22 mouse cellular contexts compared by ENCODE assay signal in the genomic region with DNA sequence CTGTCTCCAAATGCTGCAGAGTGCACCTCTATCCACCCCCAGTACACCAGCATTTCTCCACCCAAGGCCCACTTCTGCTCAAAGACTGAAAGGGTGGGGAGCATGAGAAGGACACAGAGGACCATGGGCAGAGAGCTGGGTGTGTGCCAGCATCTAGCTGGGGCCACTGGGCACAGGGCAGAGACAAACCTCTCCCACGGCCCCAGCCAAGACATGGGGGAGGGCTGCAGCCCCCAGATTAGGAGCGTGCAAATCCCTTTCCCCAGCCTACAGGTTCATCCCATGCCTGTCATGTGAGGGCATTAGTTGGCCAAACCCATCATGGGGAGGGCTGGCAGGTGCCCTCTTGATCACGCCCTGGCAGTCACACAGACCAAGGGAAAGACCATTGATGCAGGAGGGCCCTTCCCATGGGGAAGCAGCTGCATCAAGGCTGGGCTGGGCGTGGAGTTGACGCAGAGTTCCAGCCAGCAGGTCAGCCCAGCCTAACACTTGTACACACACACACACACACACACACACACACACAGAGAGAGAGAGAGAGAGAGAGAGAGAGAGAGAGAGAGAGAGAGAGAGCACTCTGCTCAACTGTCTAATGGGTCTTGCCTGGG. TPM values are rescaled to one million over a fixed set of nuclear protein-coding genes. Genes with fewer than 3 reads are reported as not detected.
A peak's percentile ranks its signal among the peaks of the same experiment; 100 is the strongest.
DNase-seq lines count a peak whose midpoint lies in the region; ATAC-seq and TF ChIP-seq lines count a peak whose summit lies in the region.
"Had no signal": no experiment of that assay in that cellular context is flagged by ENCODE, and none has a peak within 500 bp of the region (broad histone marks: within the 10 kb centered on the region; RNA-seq: fewer than 3 reads in every experiment).

No protein-coding gene starts in this region.

- DNase-seq in midbrain, embryonic 11.5 days (ENCODE audit: low spot score, missing footprints), result no peak
- DNase-seq in hindbrain, postnatal 0 days (ENCODE audit: low spot score), result peak; percentile 22
- peak; percentile 26 for DNase-seq in midbrain, postnatal 0 days (ENCODE audit: low spot score)
- DNase-seq: adrenal gland, postnatal 10 days; cerebellum, adult 2 months; cerebellum, postnatal 25 days; gastrocnemius, adult 2 months; heart, postnatal 4 days; kidney, adult 8-10 months; kidney, postnatal 14 days; lung, postnatal 14 days; right cerebral cortex, postnatal 14 days had no signal

- peaks cover 24% of the 10 kb centered on the region for H3K4me1 ChIP-seq in hindbrain, embryonic 13.5 days (replicated peaks)
- peaks cover 17% of the 10 kb centered on the region for H3K4me1 ChIP-seq in hindbrain, embryonic 12.5 days
- H3K4me1 ChIP-seq in midbrain, embryonic 13.5 days (replicated peaks), result peaks cover 20% of the 10 kb centered on the region
- H3K4me1 ChIP-seq in midbrain, embryonic 11.5 days (ENCODE audit: control insufficient read depth, insufficient read depth, low read length), result peaks cover 14% of the 10 kb centered on the region
- H3K4me1 ChIP-seq in hindbrain, postnatal 0 days (ENCODE audit: insufficient read depth, low read length), result peaks cover 17% of the 10 kb centered on the region
- H3K4me1 ChIP-seq in midbrain, postnatal 0 days (ENCODE audit: insufficient read depth, low read length), result no peaks in the 10 kb centered on the region

- no peak for TF ChIP-seq CTCF in hindbrain, postnatal 0 days (IDR thresholded peaks at IDR 0.05; ENCODE audit: low read depth)
- no peak for TF ChIP-seq CTCF in midbrain, postnatal 0 days (IDR thresholded peaks at IDR 0.05)

- WGBS in hindbrain, embryonic 13.5 days, result 65% methylated on average over 5 of the region's 5 CpGs
- WGBS in hindbrain, embryonic 12.5 days, result 77% methylated on average over 5 of the region's 5 CpGs
- WGBS in midbrain, embryonic 13.5 days, result 67% methylated on average over 5 of the region's 5 CpGs
- 66% methylated on average over 5 of the region's 5 CpGs for WGBS in midbrain, embryonic 11.5 days
- WGBS in hindbrain, postnatal 0 days, result 52% methylated on average over 5 of the region's 5 CpGs
- 53% methylated on average over 5 of the region's 5 CpGs for WGBS in midbrain, postnatal 0 days

- no peak overlapping the region for H3K4me3 ChIP-seq in hindbrain, embryonic 13.5 days
- no peak overlapping the region for H3K4me3 ChIP-seq in hindbrain, embryonic 12.5 days
- no peak overlapping the region for H3K4me3 ChIP-seq in midbrain, embryonic 13.5 days (replicated peaks)
- no peak overlapping the region for H3K4me3 ChIP-seq in midbrain, embryonic 11.5 days (ENCODE audit: low read depth, low read length)
- H3K4me3 ChIP-seq in hindbrain, postnatal 0 days (ENCODE audit: low read length), result no peak overlapping the region
- H3K4me3 ChIP-seq in midbrain, postnatal 0 days (ENCODE audit: low read depth, low read length), result no peak overlapping the region
- H3K4me3 ChIP-seq: embryonic facial prominence, embryonic 12.5 days; erythroblast, embryonic 14.5 days; gastrocnemius, adult 2 months; heart, embryonic 15.5 days; intestine, embryonic 15.5 days had no signal

- no peak overlapping the region for H3K4me2 ChIP-seq in hindbrain, embryonic 13.5 days
- no peak overlapping the region for H3K4me2 ChIP-seq in hindbrain, embryonic 12.5 days (replicated peaks)
- no peak overlapping the region for H3K4me2 ChIP-seq in midbrain, embryonic 13.5 days (replicated peaks)
- H3K4me2 ChIP-seq in midbrain, embryonic 11.5 days, result no peak overlapping the region
- H3K4me2 ChIP-seq in hindbrain, postnatal 0 days (ENCODE audit: low read depth, low read length), result no peak overlapping the region
- H3K4me2 ChIP-seq in midbrain, postnatal 0 days (ENCODE audit: low read depth, low read length, poor library complexity, severe bottlenecking), result no peak overlapping the region
- H3K4me2 ChIP-seq: embryonic facial prominence, embryonic 12.5 days; heart, embryonic 15.5 days; intestine, embryonic 15.5 days had no signal

- H3K27ac ChIP-seq in hindbrain, embryonic 13.5 days, result no peak overlapping the region
- no peak overlapping the region for H3K27ac ChIP-seq in hindbrain, embryonic 12.5 days
- no peak overlapping the region for H3K27ac ChIP-seq in midbrain, embryonic 13.5 days
- H3K27ac ChIP-seq in midbrain, embryonic 11.5 days (ENCODE audit: low read depth, low read length), result no peak overlapping the region
- H3K27ac ChIP-seq in hindbrain, postnatal 0 days, result no peak overlapping the region
- no peak overlapping the region for H3K27ac ChIP-seq in midbrain, postnatal 0 days (ENCODE audit: low read depth, low read length)
- H3K27ac ChIP-seq: embryonic facial prominence, embryonic 12.5 days; gastrocnemius, adult 2 months; heart, embryonic 15.5 days; intestine, embryonic 15.5 days had no signal

- H3K36me3 ChIP-seq in hindbrain, embryonic 13.5 days, result no peaks in the 10 kb centered on the region
- H3K36me3 ChIP-seq in hindbrain, embryonic 12.5 days, result no peaks in the 10 kb centered on the region
- no peaks in the 10 kb centered on the region for H3K36me3 ChIP-seq in midbrain, embryonic 13.5 days
- H3K36me3 ChIP-seq in midbrain, embryonic 11.5 days (ENCODE audit: control insufficient read depth, insufficient read depth, low read length), result no peaks in the 10 kb centered on the region
- H3K36me3 ChIP-seq in hindbrain, postnatal 0 days (ENCODE audit: insufficient read depth, low read length), result no peaks in the 10 kb centered on the region
- no peaks in the 10 kb centered on the region for H3K36me3 ChIP-seq in midbrain, postnatal 0 days (ENCODE audit: insufficient read depth, low read length)
- H3K36me3 ChIP-seq: embryonic facial prominence, embryonic 12.5 days; heart, embryonic 15.5 days; intestine, embryonic 15.5 days had no signal

- H3K27me3 ChIP-seq in hindbrain, embryonic 13.5 days, result peaks cover 47% of the 10 kb centered on the region
- peaks cover 43% of the 10 kb centered on the region for H3K27me3 ChIP-seq in hindbrain, embryonic 12.5 days
- H3K27me3 ChIP-seq in midbrain, embryonic 13.5 days, result peaks cover 45% of the 10 kb centered on the region
- H3K27me3 ChIP-seq in midbrain, embryonic 11.5 days (ENCODE audit: control insufficient read depth, insufficient read depth, low read length), result peaks cover 12% of the 10 kb centered on the region; the same call in 1 of the 2 replicates
- no peaks in the 10 kb centered on the region; the same call in 1 of the 2 replicates for H3K27me3 ChIP-seq in hindbrain, postnatal 0 days (ENCODE audit: insufficient read depth, low read length)
- peaks cover 12% of the 10 kb centered on the region; the same call in 1 of the 2 replicates for H3K27me3 ChIP-seq in midbrain, postnatal 0 days (ENCODE audit: insufficient read depth, low read length)

- H3K9me3 ChIP-seq in hindbrain, embryonic 13.5 days, result no peaks in the 10 kb centered on the region
- H3K9me3 ChIP-seq in hindbrain, embryonic 12.5 days (replicated peaks), result no peaks in the 10 kb centered on the region
- H3K9me3 ChIP-seq in midbrain, embryonic 13.5 days, result no peaks in the 10 kb centered on the region
- no peaks in the 10 kb centered on the region for H3K9me3 ChIP-seq in midbrain, embryonic 11.5 days (ENCODE audit: control insufficient read depth, low read length)
- no peaks in the 10 kb centered on the region for H3K9me3 ChIP-seq in hindbrain, postnatal 0 days (ENCODE audit: low read length)
- H3K9me3 ChIP-seq in midbrain, postnatal 0 days (ENCODE audit: low read length), result no peaks in the 10 kb centered on the region
- H3K9me3 ChIP-seq: embryonic facial prominence, embryonic 12.5 days; heart, embryonic 15.5 days; intestine, embryonic 15.5 days had no signal

- ATAC-seq in hindbrain, embryonic 13.5 days (ENCODE audit: low FRiP score), result peak; percentile 14; the same call in 1 of the 2 replicates
- no peak for ATAC-seq in hindbrain, embryonic 12.5 days (ENCODE audit: low FRiP score)
- peak; percentile 10; the same call in 1 of the 2 replicates for ATAC-seq in midbrain, embryonic 13.5 days
- ATAC-seq in midbrain, embryonic 11.5 days (ENCODE audit: low FRiP score), result no peak
- peak; percentile 48 for ATAC-seq in hindbrain, postnatal 0 days
- ATAC-seq in midbrain, postnatal 0 days (ENCODE audit: low FRiP score), result peak; percentile 53
- ATAC-seq in erythroblast, adult 5-6 weeks (replicated peaks; ENCODE audit: low FRiP score, poor library complexity, severe bottlenecking), result no peak
- ATAC-seq: intestine, embryonic 15.5 days had no signal

- H3K9ac ChIP-seq in hindbrain, embryonic 13.5 days, result no peak overlapping the region
- H3K9ac ChIP-seq in hindbrain, embryonic 12.5 days, result no peak overlapping the region
- H3K9ac ChIP-seq in midbrain, embryonic 13.5 days (replicated peaks), result no peak overlapping the region
- no peak overlapping the region for H3K9ac ChIP-seq in midbrain, embryonic 11.5 days (ENCODE audit: low read length)
- no peak overlapping the region for H3K9ac ChIP-seq in hindbrain, postnatal 0 days (replicated peaks; ENCODE audit: low read length)
- no peak overlapping the region for H3K9ac ChIP-seq in midbrain, postnatal 0 days (replicated peaks; ENCODE audit: low read length, poor library complexity, severe bottlenecking)
- H3K9ac ChIP-seq: embryonic facial prominence, embryonic 12.5 days; heart, embryonic 15.5 days; intestine, embryonic 15.5 days had no signal

RNA-seq across cellular contexts. Expression of a gene that starts 14.3 kb away (rescaled TPM):
- polyA plus RNA-seq in hindbrain, embryonic 13.5 days (2015; fragmentation: Nextera tagmentation; extraction: Ambion mirVana), result 4.8 and 5.8 TPM in 2 replicates
- polyA plus RNA-seq in hindbrain, embryonic 12.5 days (2016; fragmentation: Nextera tagmentation; extraction: Ambion mirVana), result 5.0 and 5.7 TPM in 2 replicates
- polyA plus RNA-seq in midbrain, embryonic 13.5 days (2015; fragmentation: Nextera tagmentation; extraction: Ambion mirVana), result 3.2 and 3.9 TPM in 2 replicates
- polyA plus RNA-seq in midbrain, embryonic 11.5 days (2014; fragmentation: Nextera tagmentation; extraction: Ambion mirVana), result 1.9 and 2.3 TPM in 2 replicates
- total RNA-seq in hindbrain, postnatal 0 days (2014; rRNA removed), result 12.4 and 13.9 TPM in 2 replicates
- 4.9 and 5.0 TPM in 2 replicates for polyA plus RNA-seq in hindbrain, postnatal 0 days (2015; fragmentation: Nextera tagmentation; extraction: Ambion mirVana)
- 8.2 and 9.8 TPM in 2 replicates for total RNA-seq in midbrain, postnatal 0 days (2014; rRNA removed)
- polyA plus RNA-seq in midbrain, postnatal 0 days (2015; fragmentation: Nextera tagmentation; extraction: Ambion mirVana), result 4.2 and 4.6 TPM in 2 replicates
- not detected in 2 replicates for total RNA-seq in erythroblast, adult 5-6 weeks (2015; ENCODE audit: low replicate concordance)
- not detected in 2 replicates for total RNA-seq in erythroblast, adult 5-6 weeks (2017; ENCODE audit: low replicate concordance)
- total RNA-seq: megakaryocyte progenitor cell, adult 5-6 weeks; MEL had no signal
- polyA plus RNA-seq: erythroblast, embryonic 14.5 days had no signal

Comparison
In these comparisons a context has a peak if more than half of its experiments do, and no peak if none do; other contexts are left out.
1. ATAC-seq: peak in hindbrain, embryonic 13.5 days (single experiment), midbrain, embryonic 13.5 days (single experiment), hindbrain, postnatal 0 days (single experiment) and midbrain, postnatal 0 days (single experiment); none in hindbrain, embryonic 12.5 days (single experiment), midbrain, embryonic 11.5 days (single experiment) and erythroblast, adult 5-6 weeks (single experiment).